Mouse (Mus musculus): Measurements from ENCODE around the gene Map4k3. TPM values are rescaled to one million over a fixed set of nuclear protein-coding genes. Genes with fewer than 3 reads are reported as not detected.

The Map4k3 gene
- total and polyA plus RNA-seq, 3 experiments = 3.2 to 4.1 TPM; not detected in 1

DNA sequence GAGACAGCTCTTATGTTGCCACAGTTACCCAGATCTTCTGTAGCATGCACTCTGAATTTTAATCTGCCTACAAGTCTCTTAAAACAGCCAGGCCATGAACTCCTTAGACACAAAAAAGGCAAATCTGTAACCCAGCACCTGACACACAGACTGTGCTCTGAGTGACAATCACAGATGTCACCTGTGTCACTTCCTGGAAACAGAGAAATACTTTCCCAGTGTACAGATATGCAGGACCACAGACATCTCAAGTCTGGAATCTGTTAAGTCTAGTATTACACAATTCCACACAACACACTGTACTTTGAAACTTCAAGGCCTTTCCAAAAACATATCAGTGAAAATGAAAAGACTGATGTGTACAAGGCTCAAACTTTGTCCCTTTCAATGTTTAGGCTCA, 103.3 kb downstream of the Map4k3 start:
- Histone ChIP-seq H3K36me3 (ENCODE audit: control insufficient read depth in 1 of 2, insufficient read depth in 2 of 2, low read length in 2 of 2) (no peaks in the 10 kb centered on the region), H3K9me3 (replicated peaks; ENCODE audit: insufficient read depth, low read length) (no peaks in the 10 kb centered on the region), H3K27me3 (ENCODE audit: control insufficient read depth in 1 of 2, insufficient read depth in 2 of 2, low read length in 2 of 2) (no peaks in the 10 kb centered on the region), H3K79me2 (ENCODE audit: control insufficient read depth, insufficient read depth, low read length, poor library complexity) (no peaks in the 10 kb centered on the region), H3K4me1 (ENCODE audit: control insufficient read depth in 1 of 2, insufficient read depth in 2 of 2, low read length in 2 of 2) (no peaks in the 10 kb centered on the region), H3K9ac (ENCODE audit: control insufficient read depth, low read depth, low read length, poor library complexity, severe bottlenecking) (no peak overlapping the region), H3K4me3 (ENCODE audit: control insufficient read depth in 1 of 2, insufficient read depth in 1 of 2, low read depth in 2 of 2, low read length in 2 of 2) (no peak overlapping the region), H3K27ac (ENCODE audit: control insufficient read depth, low read depth, low read length) (no peak overlapping the region)
- no peak for TF ChIP-seq JUND (IDR thresholded peaks at IDR 0.05; ENCODE audit: low read depth, low read length)
- no peak for TF ChIP-seq MAZ (IDR thresholded peaks at IDR 0.05; ENCODE audit: low read depth, low read length)
- no peak for TF ChIP-seq RCOR1 (IDR thresholded peaks at IDR 0.05; ENCODE audit: low read depth, low read length)
- TF ChIP-seq ZNF384 (IDR thresholded peaks at IDR 0.05; ENCODE audit: low read depth, low read length) = no peak
- no peak for TF ChIP-seq UBTF (IDR thresholded peaks at IDR 0.05; ENCODE audit: borderline replicate concordance, insufficient read depth, low read depth, low read length)
- TF ChIP-seq POLR2AphosphoS2 (IDR thresholded peaks at IDR 0.05; ENCODE audit: low read length) = no peak
- no peak for TF ChIP-seq CHD2 (IDR thresholded peaks at IDR 0.05; ENCODE audit: low read length)
- TF ChIP-seq E2F4 (IDR thresholded peaks at IDR 0.05; ENCODE audit: borderline replicate concordance, low read depth, low read length) = no peak
- DNase-seq (ENCODE audit: low read depth, low spot score) = no peak

DNA sequence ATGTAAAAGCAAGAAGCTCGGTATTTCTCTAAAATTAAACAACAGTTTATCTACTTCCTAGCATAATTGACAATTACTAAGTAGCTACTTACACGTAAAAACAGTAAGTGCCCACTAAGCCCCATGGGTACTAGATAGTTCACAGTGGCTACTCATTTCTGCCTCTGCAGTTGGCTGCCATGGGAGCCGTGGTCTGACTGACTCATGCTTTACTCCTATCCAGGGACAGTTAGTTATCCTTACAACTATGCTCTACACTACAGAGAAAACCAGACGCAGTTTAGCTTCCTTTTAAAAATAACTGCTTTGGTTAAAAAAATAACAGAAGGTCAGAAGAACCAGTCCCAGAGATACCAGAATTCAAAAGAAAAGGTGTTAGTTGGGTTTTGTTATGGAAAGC, 106.6 kb downstream of the Map4k3 start:
- DNase-seq (ENCODE audit: low read depth, low spot score) = no peak
- H3K9ac ChIP-seq (ENCODE audit: control insufficient read depth, low read depth, low read length, poor library complexity, severe bottlenecking) = no peak overlapping the region
- no peaks in the 10 kb centered on the region for H3K9me3 ChIP-seq (replicated peaks; ENCODE audit: insufficient read depth, low read length)
- H3K27me3 ChIP-seq (ENCODE audit: control insufficient read depth in 1 of 2, insufficient read depth in 2 of 2, low read length in 2 of 2) = no peaks in the 10 kb centered on the region
- H3K36me3 ChIP-seq (ENCODE audit: control insufficient read depth in 1 of 2, insufficient read depth in 2 of 2, low read length in 2 of 2) = no peaks in the 10 kb centered on the region
- no peaks in the 10 kb centered on the region for H3K4me1 ChIP-seq (ENCODE audit: control insufficient read depth in 1 of 2, insufficient read depth in 2 of 2, low read length in 2 of 2)
- no peaks in the 10 kb centered on the region for H3K79me2 ChIP-seq (ENCODE audit: control insufficient read depth, insufficient read depth, low read length, poor library complexity)
- H3K4me3 ChIP-seq (ENCODE audit: control insufficient read depth in 1 of 2, insufficient read depth in 1 of 2, low read depth in 2 of 2, low read length in 2 of 2) = no peak overlapping the region
- H3K27ac ChIP-seq (ENCODE audit: control insufficient read depth, low read depth, low read length) = no peak overlapping the region
- TF ChIP-seq TCF12 (IDR thresholded peaks at IDR 0.05; ENCODE audit: low read depth, low read length) (no peak), ELF1 (IDR thresholded peaks at IDR 0.05; ENCODE audit: low read depth, low read length) (no peak), TAL1 (IDR thresholded peaks at IDR 0.05; ENCODE audit: low read length) (no peak), GABPA (IDR thresholded peaks at IDR 0.05; ENCODE audit: low read depth, low read length) (no peak), TBP (IDR thresholded peaks at IDR 0.05; ENCODE audit: low read depth, low read length) (no peak), MAX (IDR thresholded peaks at IDR 0.05; ENCODE audit: low read length) (no peak), CTCF (IDR thresholded peaks at IDR 0.05 in 2 of 3, conservative IDR thresholded peaks at IDR 0.05 in 1 of 3; ENCODE audit: control insufficient read depth in 1 of 3, insufficient read depth in 1 of 3, low read depth in 2 of 3, low read length in 3 of 3, poor library complexity in 1 of 3, severe bottlenecking in 1 of 3) (no peak), MAZ (IDR thresholded peaks at IDR 0.05; ENCODE audit: low read depth, low read length) (no peak), USF2 (IDR thresholded peaks at IDR 0.05; ENCODE audit: borderline replicate concordance in 1 of 2, insufficient read depth in 1 of 2, low read depth in 1 of 2, low read length in 2 of 2) (no peak), KAT2A (conservative IDR thresholded peaks at IDR 0.05; ENCODE audit: low read depth, low read length) (no peak), SMC3 (IDR thresholded peaks at IDR 0.05; ENCODE audit: low read depth, low read length) (no peak), POLR2A (IDR thresholded peaks at IDR 0.05; ENCODE audit: control insufficient read depth in 1 of 2, insufficient read depth in 1 of 2, low read depth in 1 of 2, low read length in 2 of 2, poor library complexity in 1 of 2) (no peak), GATA1 (IDR thresholded peaks at IDR 0.05; ENCODE audit: low read depth, low read length) (no peak), USF1 (IDR thresholded peaks at IDR 0.05; ENCODE audit: low read depth, low read length) (no peak), RAD21 (IDR thresholded peaks at IDR 0.05; ENCODE audit: low read depth, low read length) (no peak), HCFC1 (IDR thresholded peaks at IDR 0.05; ENCODE audit: low read depth, low read length) (no peak), JUND (IDR thresholded peaks at IDR 0.05; ENCODE audit: low read depth, low read length) (no peak), ZKSCAN1 (IDR thresholded peaks at IDR 0.05; ENCODE audit: low read depth, low read length) (no peak), EP300 (IDR thresholded peaks at IDR 0.05; ENCODE audit: low read depth in 1 of 2, low read length in 2 of 2) (no peak), ZNF384 (IDR thresholded peaks at IDR 0.05; ENCODE audit: low read depth, low read length) (no peak)
